Mouse (Mus musculus) stomach, embryonic 16.5 days (tissue): ENCODE results near the gene Ank3. TPM values are rescaled to one million over a fixed set of nuclear protein-coding genes. Genes with fewer than 3 reads are reported as not detected.

Experiments
- ATAC-seq: fragments of 200-750 bp; cut with Nextera tagmentation; 2 replicates; pipeline ENCODE4 v1.8.0; 2017; ENCODE audit warnings: moderate number of reproducible peaks, moderate TSS enrichment; ENCODE audit not compliant: insufficient read depth, low FRiP score
- H3K27ac ChIP-seq: fragments of 300-500 bp; sonication (generic); 2 replicates; pipeline ENCODE4 v1.5.1; 2014; ENCODE audit warnings: low read length
- H3K27me3 ChIP-seq: fragments of 300-500 bp; sonication (generic); 2 replicates; pipeline ENCODE4 v1.6.1; 2014; ENCODE audit warnings: low read length, control low read depth, mixed read lengths; ENCODE audit not compliant: control insufficient read depth, insufficient read depth
- H3K36me3 ChIP-seq: fragments of 300-500 bp; sonication (generic); 2 replicates; pipeline ENCODE4 v1.6.1; 2014; ENCODE audit warnings: low read length; ENCODE audit not compliant: control insufficient read depth, insufficient read depth
- H3K4me1 ChIP-seq: fragments of 300-500 bp; sonication (generic); 2 replicates; pipeline ENCODE4 v1.6.1; 2014; ENCODE audit warnings: low read length, control low read depth, mixed read lengths; ENCODE audit not compliant: control insufficient read depth, insufficient read depth
- H3K4me2 ChIP-seq: fragments of 300-500 bp; sonication (generic); 2 replicates; pipeline ENCODE4 v1.6.1; 2014; ENCODE audit warnings: low read depth, low read length, mixed read lengths
- H3K4me3 ChIP-seq: fragments of 300-500 bp; sonication (generic); replicated peaks from 2 replicates; pipeline ENCODE4 v1.5.1; 2014; ENCODE audit warnings: mild to moderate bottlenecking, low read length
- H3K9ac ChIP-seq: fragments of 300-500 bp; sonication (generic); 2 replicates; pipeline ENCODE4 v1.6.1; 2014; ENCODE audit warnings: low read length
- H3K9me3 ChIP-seq: fragments of 300-500 bp; sonication (generic); replicated peaks from 2 replicates; pipeline ENCODE4 v1.6.1; 2016; ENCODE audit warnings: low read length, control low read depth; ENCODE audit not compliant: control insufficient read depth
- WGBS: fragments of 180-500 bp; shearing (Covaris S2); extraction: QIAGEN DNeasy Blood & Tissue Kit; methylation state at CpG from one replicate; pipeline ENCODE4 v1.1.7; 2014; 5-methylcytosine and 5-hydroxymethylcytosine counted together
- polyA plus RNA-seq: library from polyadenylated mRNA; unstranded; fragments of >200 nt; fragmentation: Nextera tagmentation; extraction: Ambion mirVana; gene quantifications from 2 replicates; pipeline ENCODE4 v1.2.1, GENCODE M21; 2015

The Ank3 gene
- polyA plus RNA-seq, 1 experiment from 2014 or later: 37.7 TPM

- WGBS: 77% methylated on average over 4 of the region's 4 CpGs
- no peak for ATAC-seq
Observed at GRCm38 (mm10) chr10:69667482-69667881, 268.9 kb downstream of the Ank3 start.

GRCm38 (mm10) chr10:69670496-69670895, 271.9 kb downstream of the Ank3 start:
- no peak overlapping the region for H3K27ac ChIP-seq
- no peak overlapping the region for H3K4me2 ChIP-seq
- no peak overlapping the region for H3K9ac ChIP-seq
- no peaks in the 10 kb centered on the region for H3K9me3 ChIP-seq
- no peaks in the 10 kb centered on the region for H3K4me1 ChIP-seq
- no peak overlapping the region for H3K4me3 ChIP-seq
- no peak for ATAC-seq
- 4% methylated on average over 1 of the region's 1 CpGs for WGBS
- H3K27me3 ChIP-seq: no peaks in the 10 kb centered on the region
- no peaks in the 10 kb centered on the region for H3K36me3 ChIP-seq

More at GRCm38 (mm10) chr10:69667482-69667881, 268.9 kb downstream of the Ank3 start:
- Histone ChIP-seq H3K27me3 (no peaks in the 10 kb centered on the region), H3K4me2 (no peak overlapping the region), H3K4me3 (no peak overlapping the region), H3K9ac (no peak overlapping the region), H3K27ac (no peak overlapping the region), H3K36me3 (no peaks in the 10 kb centered on the region), H3K9me3 (no peaks in the 10 kb centered on the region), H3K4me1 (no peaks in the 10 kb centered on the region)

DNA sequence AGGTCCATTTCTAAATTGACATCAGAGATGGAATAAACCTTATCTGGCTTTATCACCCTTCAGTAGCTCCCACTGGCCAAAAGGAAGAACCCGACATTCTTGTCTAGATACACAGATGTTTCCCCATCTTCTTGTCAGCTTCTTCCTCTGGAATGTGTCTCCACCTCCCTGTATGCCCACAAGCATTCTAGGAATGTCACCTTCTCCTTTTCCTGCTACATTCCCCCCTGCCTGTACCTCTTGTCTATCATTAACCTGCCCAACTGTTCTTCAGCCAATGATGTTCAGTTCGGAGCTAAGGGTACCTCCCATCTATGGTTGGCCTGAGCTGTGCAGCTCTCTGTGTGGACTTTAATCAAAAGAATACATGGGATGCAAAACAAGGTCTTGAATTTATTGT, 272.4 kb downstream of the Ank3 start:
- no peak for ATAC-seq
- Histone ChIP-seq H3K4me3 (no peak overlapping the region), H3K27me3 (no peaks in the 10 kb centered on the region), H3K27ac (no peak overlapping the region), H3K9me3 (no peaks in the 10 kb centered on the region), H3K36me3 (no peaks in the 10 kb centered on the region), H3K4me1 (no peaks in the 10 kb centered on the region), H3K4me2 (no peak overlapping the region), H3K9ac (no peak overlapping the region)
- WGBS: 35% methylated on average over 2 of the region's 2 CpGs

DNA sequence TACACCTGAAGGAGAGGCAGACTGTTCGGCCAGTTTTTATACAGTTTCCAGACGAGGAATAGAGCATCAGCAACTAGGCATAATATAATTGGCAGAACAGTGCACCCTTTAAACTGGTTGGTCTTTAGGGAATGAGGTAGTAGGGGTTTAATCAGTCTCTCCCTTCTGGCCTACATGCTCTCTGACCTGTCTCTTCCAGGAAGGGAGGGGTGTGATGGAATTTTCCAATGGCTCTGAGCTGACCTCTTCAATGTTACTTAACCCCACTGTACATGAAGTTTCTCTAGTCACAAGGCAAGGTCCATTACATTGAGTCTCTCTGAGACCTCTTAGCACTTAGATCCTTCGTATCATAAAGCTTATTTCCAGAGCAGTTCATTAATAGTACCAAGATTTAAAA, 272.9 kb downstream of the Ank3 start:
- no peak overlapping the region for H3K4me3 ChIP-seq
- no peak overlapping the region for H3K27ac ChIP-seq
- no peaks in the 10 kb centered on the region for H3K27me3 ChIP-seq
- no peak for ATAC-seq
- no peaks in the 10 kb centered on the region for H3K36me3 ChIP-seq
- no peak overlapping the region for H3K9ac ChIP-seq
- no peak overlapping the region for H3K4me2 ChIP-seq
- no peaks in the 10 kb centered on the region for H3K4me1 ChIP-seq
- WGBS: 82% methylated on average over 3 of the region's 3 CpGs
- no peaks in the 10 kb centered on the region for H3K9me3 ChIP-seq

- no peaks in the 10 kb centered on the region for H3K36me3 ChIP-seq
- H3K4me3 ChIP-seq: no peak overlapping the region
- no peak overlapping the region for H3K27ac ChIP-seq
- no peaks in the 10 kb centered on the region for H3K4me1 ChIP-seq
- ATAC-seq: peak; percentile 44; the same call in 1 of the 2 replicates
- H3K9me3 ChIP-seq: no peaks in the 10 kb centered on the region
- H3K9ac ChIP-seq: no peak overlapping the region
- H3K4me2 ChIP-seq: no peak overlapping the region
- no peaks in the 10 kb centered on the region for H3K27me3 ChIP-seq
Observed at GRCm38 (mm10) chr10:69672545-69672944, 274.0 kb downstream of the Ank3 start.

- no peak overlapping the region for H3K27ac ChIP-seq
- H3K4me2 ChIP-seq: no peak overlapping the region
- no peak for ATAC-seq
- H3K9me3 ChIP-seq: 0 out of 2 replicates have a peak, but pooled peaks cover 2% of the 10 kb centered on the region
- H3K4me3 ChIP-seq: no peak overlapping the region
- H3K27me3 ChIP-seq: no peaks in the 10 kb centered on the region
- no peak overlapping the region for H3K9ac ChIP-seq
- no peaks in the 10 kb centered on the region; the same call in 1 of the 2 replicates for H3K36me3 ChIP-seq
- WGBS: 82% methylated on average over 15 of the region's 15 CpGs
- H3K4me1 ChIP-seq: no peaks in the 10 kb centered on the region
Observed at GRCm38 (mm10) chr10:69678230-69678629, 279.7 kb downstream of the Ank3 start.

GRCm38 (mm10) chr10:69686336-69686735, 287.8 kb downstream of the Ank3 start:
- Histone ChIP-seq H3K27ac (no peak overlapping the region), H3K4me3 (no peak overlapping the region), H3K27me3 (no peaks in the 10 kb centered on the region), H3K4me1 (no peaks in the 10 kb centered on the region), H3K4me2 (no peak overlapping the region), H3K9ac (no peak overlapping the region), H3K36me3 (no peaks in the 10 kb centered on the region), H3K9me3 (0 out of 2 replicates have a peak, but pooled peaks cover 2% of the 10 kb centered on the region)
- ATAC-seq: no peak
- 95% methylated on average over 1 of the region's 1 CpGs for WGBS

- H3K4me3 ChIP-seq: no peak overlapping the region
- no peak for ATAC-seq
- no peaks in the 10 kb centered on the region for H3K27me3 ChIP-seq
- no peak overlapping the region for H3K9ac ChIP-seq
- H3K4me1 ChIP-seq: no peaks in the 10 kb centered on the region
- 87% methylated on average over 12 of the region's 12 CpGs for WGBS
- no peaks in the 10 kb centered on the region for H3K36me3 ChIP-seq
- no peaks in the 10 kb centered on the region for H3K9me3 ChIP-seq
- no peak overlapping the region for H3K4me2 ChIP-seq
- no peak overlapping the region for H3K27ac ChIP-seq
Observed at GRCm38 (mm10) chr10:69689096-69689495, 290.5 kb downstream of the Ank3 start.

DNA sequence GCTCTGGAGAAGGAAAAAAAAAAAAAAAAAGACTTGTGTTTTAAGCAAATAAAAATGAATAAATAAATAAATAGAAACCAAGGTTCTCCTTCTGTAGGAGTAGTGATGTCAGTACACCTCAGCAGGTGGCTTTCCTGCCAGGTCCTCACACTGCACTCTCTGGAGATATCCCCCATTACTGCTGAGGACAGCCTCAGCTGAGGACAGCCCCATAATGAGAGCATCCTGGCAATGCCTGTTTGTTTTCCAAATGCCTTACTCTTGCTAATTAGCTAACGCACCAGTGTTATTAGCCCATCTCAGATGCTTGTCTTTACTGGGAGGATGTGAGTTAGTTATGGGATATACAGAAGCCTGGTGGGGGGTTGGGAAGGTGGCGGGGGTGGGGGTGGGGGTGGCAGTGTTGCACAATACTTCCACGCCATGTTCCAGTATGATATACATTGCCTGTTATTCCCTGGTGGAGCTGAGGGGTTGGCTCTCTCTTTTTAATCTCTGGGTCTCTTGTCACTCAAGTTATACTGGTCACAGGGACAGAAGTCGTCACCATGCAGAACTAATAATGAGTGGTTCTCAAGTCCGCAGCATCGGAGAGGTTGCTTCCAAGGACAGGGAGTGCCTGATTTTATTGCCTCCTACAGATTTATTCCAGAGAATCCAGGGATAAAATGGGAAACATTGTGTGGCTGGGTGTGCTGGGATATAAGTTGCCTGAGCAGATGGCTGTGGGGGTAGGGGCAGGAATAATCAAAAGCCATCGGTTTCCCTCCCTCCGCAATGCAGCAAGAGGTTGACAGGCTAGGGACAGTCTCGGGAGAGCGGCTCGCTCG, 291.8 kb downstream of the Ank3 start:
- Histone ChIP-seq H3K4me3 (no peak overlapping the region), H3K27me3 (no peaks in the 10 kb centered on the region), H3K9ac (no peak overlapping the region), H3K4me2 (no peak overlapping the region), H3K9me3 (no peaks in the 10 kb centered on the region), H3K4me1 (no peaks in the 10 kb centered on the region), H3K36me3 (no peaks in the 10 kb centered on the region), H3K27ac (no peak overlapping the region)
- WGBS: 18% methylated on average over 12 of the region's 12 CpGs
- ATAC-seq: no peak
